ENCODE assay signal across 9 mouse cellular contexts in the genomic region with DNA sequence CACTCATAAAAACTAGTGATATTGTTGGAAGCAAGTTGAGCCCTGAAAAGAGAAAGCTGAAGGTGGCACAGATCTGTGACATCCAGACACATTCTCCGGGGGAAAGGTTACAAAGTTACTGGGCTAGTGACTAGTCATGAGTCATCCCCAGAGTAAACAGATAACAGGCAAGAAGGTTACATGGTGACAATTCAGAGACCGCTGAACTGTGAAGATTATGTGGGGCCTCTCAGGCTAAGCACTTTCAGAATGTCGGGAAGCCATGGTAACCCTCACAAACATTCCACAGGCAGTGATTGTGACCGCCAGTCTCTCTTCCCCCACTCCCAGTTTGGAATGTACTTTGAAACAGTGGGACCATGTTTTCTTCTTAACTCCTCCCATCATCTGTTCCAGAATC. TPM values are rescaled to one million over a fixed set of nuclear protein-coding genes. Genes with fewer than 3 reads are reported as not detected.
A peak's percentile ranks its signal among the peaks of the same experiment; 100 is the strongest.
DNase-seq lines count a peak whose midpoint lies in the region; ATAC-seq lines count a peak whose summit lies in the region.
"Had no signal": no experiment of that assay in that cellular context is flagged by ENCODE, and none has a peak within 500 bp of the region (broad histone marks: within the 10 kb centered on the region; RNA-seq: fewer than 3 reads in every experiment).

No protein-coding gene starts in this region.

- H3K4me3 ChIP-seq in lung, embryonic 16.5 days (ENCODE audit: low read length) = no peak overlapping the region
- H3K4me3 ChIP-seq in kidney, embryonic 16.5 days (ENCODE audit: low read length) = no peak overlapping the region
- no peak overlapping the region for H3K4me3 ChIP-seq in stomach, embryonic 15.5 days (replicated peaks)

- H3K4me2 ChIP-seq in lung, embryonic 16.5 days (ENCODE audit: low read depth, low read length) = no peak overlapping the region
- 0 out of 2 replicates have a peak overlapping the region, but pooled peaks have one; percentile 8 for H3K4me2 ChIP-seq in kidney, embryonic 16.5 days (replicated peaks; ENCODE audit: low read depth, low read length)
- no peak overlapping the region for H3K4me2 ChIP-seq in stomach, embryonic 15.5 days

- H3K36me3 ChIP-seq in lung, embryonic 16.5 days (ENCODE audit: control insufficient read depth, insufficient read depth, low read length) = no peaks in the 10 kb centered on the region
- H3K36me3 ChIP-seq in kidney, embryonic 16.5 days (ENCODE audit: insufficient read depth, low read length) = no peaks in the 10 kb centered on the region
- H3K36me3 ChIP-seq in stomach, embryonic 15.5 days = no peaks in the 10 kb centered on the region

- H3K27me3 ChIP-seq in lung, embryonic 16.5 days (ENCODE audit: control insufficient read depth, insufficient read depth, low read depth, low read length) = no peaks in the 10 kb centered on the region
- H3K27me3 ChIP-seq in kidney, embryonic 16.5 days (ENCODE audit: insufficient read depth, low read length) = no peaks in the 10 kb centered on the region
- no peaks in the 10 kb centered on the region for H3K27me3 ChIP-seq in stomach, embryonic 15.5 days (replicated peaks)

- no peak overlapping the region for H3K9ac ChIP-seq in lung, embryonic 16.5 days (ENCODE audit: low read length)
- no peak overlapping the region for H3K9ac ChIP-seq in kidney, embryonic 16.5 days (replicated peaks; ENCODE audit: low read length)
- no peak overlapping the region for H3K9ac ChIP-seq in stomach, embryonic 15.5 days

- ATAC-seq in lung, embryonic 16.5 days (ENCODE audit: low read depth) = peak; percentile 37
- ATAC-seq in kidney, embryonic 16.5 days (ENCODE audit: low FRiP score, low TSS enrichment) = peak; percentile 88
- ATAC-seq in stomach, embryonic 15.5 days (ENCODE audit: insufficient read depth, low FRiP score, low read depth) = peak; percentile 84
- ATAC-seq: forebrain, embryonic 14.5 days had no signal

- H3K27ac ChIP-seq in lung, embryonic 16.5 days (ENCODE audit: low read length) = no peak overlapping the region
- 0 out of 2 replicates have a peak overlapping the region, but pooled peaks have one; percentile 43 for H3K27ac ChIP-seq in kidney, embryonic 16.5 days (ENCODE audit: low read length)
- no peak overlapping the region for H3K27ac ChIP-seq in stomach, embryonic 15.5 days

- intact Hi-C loops in gastrocnemius, postnatal 14 days (cut with DNase I; ENCODE audit: low total_unique reads) = no loop called here

- 16% methylated on average over 4 of the region's 4 CpGs for WGBS in lung, embryonic 16.5 days
- 27% methylated on average over 4 of the region's 4 CpGs for WGBS in kidney, embryonic 16.5 days
- 34% methylated on average over 4 of the region's 4 CpGs for WGBS in stomach, embryonic 15.5 days

- peaks cover 11% of the 10 kb centered on the region for H3K4me1 ChIP-seq in lung, embryonic 16.5 days (replicated peaks; ENCODE audit: control insufficient read depth, insufficient read depth, low read length)
- H3K4me1 ChIP-seq in kidney, embryonic 16.5 days (ENCODE audit: insufficient read depth, low read length) = peaks cover 19% of the 10 kb centered on the region; the same call in 1 of the 2 replicates
- H3K4me1 ChIP-seq in stomach, embryonic 15.5 days = 0 out of 2 replicates have a peak, but pooled peaks cover 3% of the 10 kb centered on the region

- DNase-seq in lung, postnatal 25 days (ENCODE audit: low spot score) = no peak
- peak; percentile 69 for DNase-seq in c-Kit-negative CD71-positive TER-119-positive erythroid progenitor cells, embryonic 14.5 days (ENCODE audit: low read depth, low spot score)
- no peak for DNase-seq in ovary, adult 18-20 months (ENCODE audit: low spot score)
- no peak for DNase-seq in gastrocnemius, postnatal 14 days
- DNase-seq in right cerebral cortex, adult 18-20 months = no peak

- H3K9me3 ChIP-seq in lung, embryonic 16.5 days (ENCODE audit: control insufficient read depth, low read length) = no peaks in the 10 kb centered on the region
- H3K9me3 ChIP-seq in kidney, embryonic 16.5 days (ENCODE audit: low read length) = no peaks in the 10 kb centered on the region
- H3K9me3 ChIP-seq in stomach, embryonic 15.5 days = no peaks in the 10 kb centered on the region

RNA-seq across cellular contexts. Expression of a gene that starts 36.1 kb away (rescaled TPM):
- 6.3 and 7.2 TPM in 2 replicates for polyA plus RNA-seq in lung, embryonic 16.5 days (2015; fragmentation: Nextera tagmentation; extraction: Ambion mirVana)
- polyA plus RNA-seq in kidney, embryonic 16.5 days (2015; fragmentation: Nextera tagmentation; extraction: Ambion mirVana) = 10.0 and 12.2 TPM in 2 replicates
- polyA plus RNA-seq in stomach, embryonic 15.5 days (2015; fragmentation: Nextera tagmentation; extraction: Ambion mirVana) = 9.0 and 9.2 TPM in 2 replicates
- under 1 TPM; 0.62 to 0.97 TPM for total RNA-seq in gastrocnemius, postnatal 14 days (2021)

Comparison
In these comparisons a context has a peak if more than half of its experiments do, and no peak if none do; other contexts are left out.
1. ATAC-seq: peak in every context shown above with its lines; median percentile 88 in kidney, embryonic 16.5 days; 84 in stomach, embryonic 15.5 days; 37 in lung, embryonic 16.5 days.